Mouse (Mus musculus) CH12.LX (cell line): ENCODE measurements at regions not wholly inside any gene's neighbourhood (a gene's known extent, or its start where the extent isn't known, plus 50 kb on each side); places are given as distances from the start of the nearest gene placed in this dataset.

Experiments used
- CHD2 ChIP-seq: IDR thresholded peaks from 2 replicates; pipeline ENCODE4 v1.6.1; 2011; ENCODE audit warnings: low read length, improper control_type of control experiment
- CTCF ChIP-seq, 2 experiments: IDR thresholded peaks in 1 of 2; conservative IDR thresholded peaks in 1 of 2; 2 replicates each; pipeline ENCODE4 v1.5.1; 2011 to 2012; ENCODE audit warnings: low read depth in 2 of 2, low read length in 2 of 2, improper control_type of control experiment in 1 of 2, inconsistent platforms in 1 of 2, mild to moderate bottlenecking in 1 of 2, moderate library complexity in 1 of 2
- E2F4 ChIP-seq: IDR thresholded peaks from 2 replicates; pipeline ENCODE4 v1.6.1; 2011; ENCODE audit warnings: low read depth, low read length, improper control_type of control experiment; ENCODE audit not compliant: insufficient replicate concordance
- EP300 ChIP-seq: IDR thresholded peaks from 2 replicates; pipeline ENCODE4 v1.6.1; 2011; ENCODE audit warnings: low read length, improper control_type of control experiment
- IRF4 ChIP-seq: IDR thresholded peaks from 2 replicates; pipeline ENCODE4 v1.6.1; 2014; ENCODE audit warnings: low read depth, mild to moderate bottlenecking, inconsistent platforms, low read length, improper control_type of control experiment
- JUND ChIP-seq: conservative IDR thresholded peaks from 2 replicates; pipeline ENCODE4 v1.6.1; 2011; ENCODE audit warnings: low read depth, low read length, improper control_type of control experiment
- MAZ ChIP-seq: IDR thresholded peaks from 2 replicates; pipeline ENCODE4 v1.6.1; 2012; ENCODE audit warnings: low read depth, mild to moderate bottlenecking, inconsistent platforms, low read length, improper control_type of control experiment, moderate library complexity
- MXI1 ChIP-seq: IDR thresholded peaks from 2 replicates; pipeline ENCODE4 v1.6.1; 2011; ENCODE audit warnings: mild to moderate bottlenecking, low read depth, low read length, improper control_type of control experiment
- MYC ChIP-seq: IDR thresholded peaks from 2 replicates; pipeline ENCODE4 v1.6.1; 2011; ENCODE audit warnings: low read depth, mild to moderate bottlenecking, improper control_type of control experiment, low read length
- POLR2A ChIP-seq: IDR thresholded peaks from 2 replicates; pipeline ENCODE4 v1.6.1; 2011; ENCODE audit warnings: low read depth, mild to moderate bottlenecking, improper control_type of control experiment, low read length
- RCOR1 ChIP-seq: conservative IDR thresholded peaks from 2 replicates; pipeline ENCODE4 v1.6.1; 2012; ENCODE audit warnings: low read depth, mild to moderate bottlenecking, inconsistent platforms, low read length, improper control_type of control experiment
- UBTF ChIP-seq: IDR thresholded peaks from 2 replicates; pipeline ENCODE4 v1.6.1; 2012; ENCODE audit warnings: low read depth, mild to moderate bottlenecking, inconsistent platforms, low read length, improper control_type of control experiment, moderate library complexity

- TF ChIP-seq MXI1 (no peak), CHD2 (no peak), MAZ (no peak), CTCF (conservative IDR thresholded peaks at IDR 0.05 in 1 of 2, IDR thresholded peaks at IDR 0.05 in 1 of 2; ENCODE audit: low read depth in 2 of 2, low read length in 2 of 2) (no peak), RCOR1 (no peak), EP300 (no peak), POLR2A (no peak), MYC (no peak), UBTF (no peak), JUND (no peak), IRF4 (no peak), E2F4 (no peak)
Observed at GRCm38 (mm10) chr12:82115766-82116165, 53.4 kb upstream of the Sipa1l1 start.
